Mouse (Mus musculus): ENCODE data around the gene Agap1. TPM values are rescaled to one million over a fixed set of nuclear protein-coding genes. Genes with fewer than 3 reads are reported as not detected.

Agap1 gene
- polyA plus RNA-seq, 1 experiment from 2014 or later = 28.6 TPM

- no peak for ATAC-seq
- no peak overlapping the region for H3K27ac ChIP-seq (ENCODE audit: low read depth, low read length)
- peaks cover 4% of the 10 kb centered on the region; the same call in 1 of the 2 replicates for H3K9me3 ChIP-seq (replicated peaks; ENCODE audit: control insufficient read depth, low read length)
- 77% methylated on average over 8 of the region's 8 CpGs for WGBS
- H3K4me3 ChIP-seq (ENCODE audit: low read depth, low read length) = no peak overlapping the region
- H3K9ac ChIP-seq (ENCODE audit: low read length) = no peak overlapping the region
- no peaks in the 10 kb centered on the region for H3K36me3 ChIP-seq (ENCODE audit: control insufficient read depth, insufficient read depth, low read length)
- no peak overlapping the region for H3K4me2 ChIP-seq (ENCODE audit: low read length)
- DNase-seq (ENCODE audit: low spot score) = no peak
- no peaks in the 10 kb centered on the region for H3K27me3 ChIP-seq (replicated peaks; ENCODE audit: control insufficient read depth, insufficient read depth, low read length)
- no peaks in the 10 kb centered on the region for H3K4me1 ChIP-seq (ENCODE audit: control insufficient read depth, insufficient read depth, low read length)
These were observed 28.5 kb upstream of the Agap1 start for GRCm38 (mm10) chr1:89426137-89426536.

DNA sequence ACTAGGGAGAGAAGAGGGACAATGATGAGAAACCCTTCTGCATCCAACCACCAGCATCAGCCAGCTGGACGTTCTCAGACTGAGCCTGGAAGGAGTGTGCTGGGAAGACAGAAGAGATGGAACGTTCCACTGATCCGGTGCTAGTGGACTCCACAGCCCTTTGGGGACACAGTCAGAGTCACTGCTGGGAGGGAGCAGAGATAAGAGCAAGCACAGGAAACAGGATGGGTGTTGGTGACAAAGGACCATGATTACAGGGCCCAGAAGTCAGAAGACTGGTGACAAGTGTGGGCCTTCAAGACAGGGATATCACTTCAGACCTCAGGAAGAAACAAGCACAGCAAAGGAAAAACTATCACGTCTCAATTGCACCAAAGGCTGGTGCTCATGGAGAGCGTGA is 25.9 kb upstream of the Agap1 start:
- 91% methylated on average over 5 of the region's 5 CpGs for WGBS

DNA sequence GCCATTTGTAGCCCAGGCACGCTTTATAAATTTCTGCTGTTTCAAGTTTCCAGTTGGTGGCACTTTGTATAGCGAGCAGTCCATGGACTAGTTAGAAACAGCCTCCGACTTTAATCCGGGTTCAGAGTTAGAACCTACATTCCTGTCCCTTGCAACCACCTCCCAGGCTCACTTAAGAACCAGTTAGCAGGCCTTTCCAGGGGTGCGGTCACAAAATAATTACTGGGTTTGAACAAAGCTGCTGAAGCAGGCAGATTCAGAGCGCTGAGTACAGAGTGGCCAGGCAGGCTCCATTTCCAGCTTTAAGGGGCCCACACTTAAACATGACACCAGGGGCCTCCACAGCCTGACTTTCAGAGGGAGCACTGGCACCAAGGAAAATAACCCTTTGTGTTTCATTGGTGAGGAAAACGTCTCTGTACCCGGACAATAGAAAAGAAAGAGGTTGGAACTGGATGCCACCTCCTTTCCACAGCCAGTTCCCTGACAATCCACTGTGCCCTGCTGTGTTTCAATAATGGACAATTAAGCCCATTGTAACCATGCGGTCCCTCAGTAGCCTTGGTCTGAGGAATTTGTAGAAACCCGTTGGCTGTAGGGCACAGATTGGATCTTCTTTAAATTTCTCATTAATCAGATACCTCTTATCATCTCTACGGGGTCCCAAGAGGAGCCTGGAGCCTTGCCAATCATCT is 24.5 kb upstream of the Agap1 start:
- DNase-seq (ENCODE audit: low spot score) (no peak), ATAC-seq (no peak)
- H3K9me3 ChIP-seq (replicated peaks; ENCODE audit: control insufficient read depth, low read length) = peaks cover 4% of the 10 kb centered on the region; the same call in 1 of the 2 replicates
- 33% methylated on average over 11 of the region's 11 CpGs for WGBS
- no peaks in the 10 kb centered on the region for H3K36me3 ChIP-seq (ENCODE audit: control insufficient read depth, insufficient read depth, low read length)
- no peaks in the 10 kb centered on the region for H3K27me3 ChIP-seq (replicated peaks; ENCODE audit: control insufficient read depth, insufficient read depth, low read length)
- H3K27ac ChIP-seq (ENCODE audit: low read depth, low read length) = no peak overlapping the region
- no peak overlapping the region for H3K4me2 ChIP-seq (ENCODE audit: low read length)
- no peak overlapping the region for H3K9ac ChIP-seq (ENCODE audit: low read length)
- no peak overlapping the region for H3K4me3 ChIP-seq (ENCODE audit: low read depth, low read length)
- no peaks in the 10 kb centered on the region for H3K4me1 ChIP-seq (ENCODE audit: control insufficient read depth, insufficient read depth, low read length)

More for the DNA sequence above, 25.9 kb upstream of the Agap1 start:
- Histone ChIP-seq H3K9ac (ENCODE audit: low read length) (no peak overlapping the region), H3K4me3 (ENCODE audit: low read depth, low read length) (no peak overlapping the region), H3K4me1 (ENCODE audit: control insufficient read depth, insufficient read depth, low read length) (no peaks in the 10 kb centered on the region), H3K4me2 (ENCODE audit: low read length) (no peak overlapping the region), H3K9me3 (replicated peaks; ENCODE audit: control insufficient read depth, low read length) (peaks cover 4% of the 10 kb centered on the region; the same call in 1 of the 2 replicates), H3K36me3 (ENCODE audit: control insufficient read depth, insufficient read depth, low read length) (no peaks in the 10 kb centered on the region), H3K27ac (ENCODE audit: low read depth, low read length) (no peak overlapping the region), H3K27me3 (replicated peaks; ENCODE audit: control insufficient read depth, insufficient read depth, low read length) (no peaks in the 10 kb centered on the region)
- no peak for ATAC-seq
- DNase-seq (ENCODE audit: low spot score) = no peak

GRCm38 (mm10) chr1:89439351-89439750 is 15.3 kb upstream of the Agap1 start:
- no peak for DNase-seq (ENCODE audit: low spot score)
- no peaks in the 10 kb centered on the region; the same call in 1 of the 2 replicates for H3K4me1 ChIP-seq (ENCODE audit: control insufficient read depth, insufficient read depth, low read length)
- no peak overlapping the region for H3K4me2 ChIP-seq (ENCODE audit: low read length)
- H3K9ac ChIP-seq (ENCODE audit: low read length) = no peak overlapping the region
- no peaks in the 10 kb centered on the region for H3K36me3 ChIP-seq (ENCODE audit: control insufficient read depth, insufficient read depth, low read length)
- 85% methylated on average over 6 of the region's 6 CpGs for WGBS
- H3K27ac ChIP-seq (ENCODE audit: low read depth, low read length) = no peak overlapping the region
- H3K4me3 ChIP-seq (ENCODE audit: low read depth, low read length) = no peak overlapping the region
- H3K27me3 ChIP-seq (replicated peaks; ENCODE audit: control insufficient read depth, insufficient read depth, low read length) = no peaks in the 10 kb centered on the region
- ATAC-seq = no peak
- H3K9me3 ChIP-seq (replicated peaks; ENCODE audit: control insufficient read depth, low read length) = no peaks in the 10 kb centered on the region

DNA sequence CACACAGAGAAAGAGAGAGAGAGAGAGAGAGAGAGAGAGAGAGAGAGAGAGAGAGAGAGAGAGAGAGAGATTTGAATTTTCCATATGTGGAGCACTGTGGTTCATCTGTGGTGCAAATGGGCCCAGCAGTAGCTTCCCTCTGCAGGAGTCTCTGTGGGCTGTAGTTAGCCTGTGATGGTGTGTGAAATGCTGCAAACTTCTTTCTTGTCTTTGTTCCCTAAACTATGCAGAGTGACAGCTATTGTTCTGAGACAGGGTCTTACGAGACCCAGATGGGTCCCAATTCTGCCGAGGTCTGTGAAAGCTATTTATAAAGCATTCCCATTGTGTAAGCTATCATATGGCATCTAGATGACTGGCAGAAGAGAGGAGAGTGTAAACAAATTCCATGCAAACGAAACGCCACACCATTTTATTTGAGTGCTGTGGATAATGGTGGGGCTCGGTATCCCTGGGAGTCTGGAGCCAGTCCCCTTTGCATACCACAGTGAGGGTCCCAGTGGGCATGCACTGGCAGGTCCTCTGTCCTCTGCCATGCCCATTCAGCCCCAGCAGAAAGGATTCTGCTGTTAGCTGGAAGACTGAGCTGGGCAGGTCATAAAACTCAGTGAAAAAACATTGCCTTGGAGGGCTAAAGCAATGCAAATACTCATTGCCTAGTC is 13.2 kb upstream of the Agap1 start:
- Histone ChIP-seq H3K9ac (ENCODE audit: low read length) (no peak overlapping the region), H3K27ac (ENCODE audit: low read depth, low read length) (no peak overlapping the region), H3K36me3 (ENCODE audit: control insufficient read depth, insufficient read depth, low read length) (no peaks in the 10 kb centered on the region), H3K9me3 (replicated peaks; ENCODE audit: control insufficient read depth, low read length) (no peaks in the 10 kb centered on the region), H3K4me1 (ENCODE audit: control insufficient read depth, insufficient read depth, low read length) (no peaks in the 10 kb centered on the region; the same call in 1 of the 2 replicates), H3K4me3 (ENCODE audit: low read depth, low read length) (no peak overlapping the region), H3K27me3 (replicated peaks; ENCODE audit: control insufficient read depth, insufficient read depth, low read length) (no peaks in the 10 kb centered on the region), H3K4me2 (ENCODE audit: low read length) (no peak overlapping the region)
- 11% methylated on average over 5 of the region's 5 CpGs for WGBS
- DNase-seq (ENCODE audit: low spot score) = no peak
- no peak for ATAC-seq

GRCm38 (mm10) chr1:89443512-89443911 is 11.1 kb upstream of the Agap1 start:
- H3K36me3 ChIP-seq (ENCODE audit: control insufficient read depth, insufficient read depth, low read length) = no peaks in the 10 kb centered on the region

DNA sequence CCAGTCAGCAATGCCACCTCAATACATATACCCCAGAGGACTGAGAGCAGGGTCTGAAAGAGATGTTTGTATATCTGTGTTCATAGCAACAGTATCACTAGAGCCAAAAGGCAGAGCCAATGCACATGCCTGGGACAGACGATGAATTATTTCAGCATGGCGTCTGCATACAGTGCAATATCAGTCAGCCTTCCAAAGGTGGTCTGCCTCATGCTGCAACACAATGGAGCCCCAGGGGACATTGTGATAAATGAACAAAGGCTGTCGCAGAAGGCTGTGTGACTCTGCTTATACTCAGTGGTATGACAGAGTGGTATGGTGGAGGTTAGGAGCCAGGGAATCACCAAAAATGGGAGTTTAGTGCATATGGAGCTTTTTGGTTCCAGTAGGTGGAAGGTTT is 10.6 kb upstream of the Agap1 start:
- 44% methylated on average over 3 of the region's 3 CpGs for WGBS
- Histone ChIP-seq H3K4me3 (ENCODE audit: low read depth, low read length) (no peak overlapping the region), H3K27me3 (replicated peaks; ENCODE audit: control insufficient read depth, insufficient read depth, low read length) (no peaks in the 10 kb centered on the region), H3K9me3 (replicated peaks; ENCODE audit: control insufficient read depth, low read length) (no peaks in the 10 kb centered on the region), H3K9ac (ENCODE audit: low read length) (no peak overlapping the region), H3K27ac (ENCODE audit: low read depth, low read length) (no peak overlapping the region), H3K4me1 (ENCODE audit: control insufficient read depth, insufficient read depth, low read length) (no peaks in the 10 kb centered on the region; the same call in 1 of the 2 replicates), H3K36me3 (ENCODE audit: control insufficient read depth, insufficient read depth, low read length) (no peaks in the 10 kb centered on the region), H3K4me2 (ENCODE audit: low read length) (no peak overlapping the region)
- no peak for DNase-seq (ENCODE audit: low spot score)
- no peak for ATAC-seq

More at GRCm38 (mm10) chr1:89443512-89443911, 11.1 kb upstream of the Agap1 start:
- no peak overlapping the region for H3K9ac ChIP-seq (ENCODE audit: low read length)
- no peaks in the 10 kb centered on the region for H3K27me3 ChIP-seq (replicated peaks; ENCODE audit: control insufficient read depth, insufficient read depth, low read length)
- H3K4me2 ChIP-seq (ENCODE audit: low read length) = no peak overlapping the region
- ATAC-seq (no peak), DNase-seq (ENCODE audit: low spot score) (no peak)
- H3K4me3 ChIP-seq (ENCODE audit: low read depth, low read length) = no peak overlapping the region
- no peaks in the 10 kb centered on the region for H3K9me3 ChIP-seq (replicated peaks; ENCODE audit: control insufficient read depth, low read length)
- no peaks in the 10 kb centered on the region; the same call in 1 of the 2 replicates for H3K4me1 ChIP-seq (ENCODE audit: control insufficient read depth, insufficient read depth, low read length)
- WGBS = 68% methylated on average over 9 of the region's 9 CpGs
- no peak overlapping the region for H3K27ac ChIP-seq (ENCODE audit: low read depth, low read length)

DNA sequence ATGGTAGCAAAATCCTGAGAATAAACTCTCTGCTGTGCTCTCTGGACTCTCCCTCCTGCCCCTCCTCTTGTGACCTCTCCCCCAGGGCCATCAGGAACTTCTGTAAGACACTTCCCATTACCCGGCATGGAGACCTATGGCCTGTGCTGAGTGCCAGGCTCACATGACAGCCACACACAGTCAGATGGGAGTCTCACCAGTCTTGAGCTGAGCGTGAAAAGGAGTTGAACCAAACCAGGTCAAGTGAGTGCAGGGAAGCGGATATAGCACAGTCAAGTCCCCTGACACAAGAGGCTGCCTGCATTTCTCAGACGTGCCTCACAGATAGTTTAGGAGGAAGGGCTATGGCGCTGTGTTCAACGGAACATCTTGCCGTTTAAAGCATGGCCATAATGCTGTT is 4.5 kb upstream of the Agap1 start:
- Histone ChIP-seq H3K9me3 (replicated peaks; ENCODE audit: control insufficient read depth, low read length) (no peaks in the 10 kb centered on the region), H3K4me3 (ENCODE audit: low read depth, low read length) (no peak overlapping the region), H3K4me2 (ENCODE audit: low read length) (no peak overlapping the region), H3K9ac (ENCODE audit: low read length) (no peak overlapping the region), H3K27me3 (replicated peaks; ENCODE audit: control insufficient read depth, insufficient read depth, low read length) (0 out of 2 replicates have a peak, but pooled peaks cover 3% of the 10 kb centered on the region), H3K27ac (ENCODE audit: low read depth, low read length) (no peak overlapping the region), H3K36me3 (ENCODE audit: control insufficient read depth, insufficient read depth, low read length) (no peaks in the 10 kb centered on the region), H3K4me1 (ENCODE audit: control insufficient read depth, insufficient read depth, low read length) (no peaks in the 10 kb centered on the region)
- DNase-seq (ENCODE audit: low spot score) = no peak
- 91% methylated on average over 7 of the region's 7 CpGs for WGBS
- ATAC-seq = no peak

DNA sequence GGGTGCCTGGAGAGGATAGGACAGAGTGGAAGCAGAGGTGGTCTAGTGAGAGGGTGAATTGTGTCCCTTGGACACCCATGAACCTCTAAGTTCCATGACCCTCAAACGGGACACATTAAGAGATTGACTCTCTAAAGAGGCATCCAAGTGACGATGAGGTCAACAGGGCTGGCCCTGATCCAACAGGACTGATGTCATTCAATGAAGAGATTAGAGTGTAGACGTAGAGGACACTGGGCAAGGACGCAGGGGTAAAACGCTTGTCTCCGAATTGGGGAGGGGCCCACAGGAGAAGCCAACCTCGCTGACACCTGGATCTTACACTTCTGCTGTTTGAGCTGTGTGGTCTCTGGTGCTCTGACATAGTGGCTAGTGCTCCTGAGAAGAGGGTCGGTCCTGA is 2.5 kb upstream of the Agap1 start:
- Histone ChIP-seq H3K27ac (ENCODE audit: low read depth, low read length) (no peak overlapping the region), H3K9ac (ENCODE audit: low read length) (no peak overlapping the region), H3K27me3 (replicated peaks; ENCODE audit: control insufficient read depth, insufficient read depth, low read length) (0 out of 2 replicates have a peak, but pooled peaks cover 3% of the 10 kb centered on the region), H3K9me3 (replicated peaks; ENCODE audit: control insufficient read depth, low read length) (no peaks in the 10 kb centered on the region), H3K4me2 (ENCODE audit: low read length) (no peak overlapping the region), H3K4me1 (ENCODE audit: control insufficient read depth, insufficient read depth, low read length) (peaks cover 10% of the 10 kb centered on the region), H3K36me3 (ENCODE audit: control insufficient read depth, insufficient read depth, low read length) (no peaks in the 10 kb centered on the region), H3K4me3 (ENCODE audit: low read depth, low read length) (no peak overlapping the region)
- WGBS = 86% methylated on average over 8 of the region's 8 CpGs
- ATAC-seq (no peak), DNase-seq (ENCODE audit: low spot score) (no peak)

All from forebrain, embryonic 14.5 days (tissue).